Mouse (Mus musculus) thymus, postnatal 10 days (tissue): Measurements from ENCODE around the gene Phc3.

ENCODE experiments used
- DNase-seq, 2 experiments: peaks; one replicate each; pipeline ENCODE4 v3.0.0; 2021; ENCODE audit warnings: low spot score in 2 of 2

Gene Phc3

GRCm38 (mm10) chr3:30976991-30977603 is 7.9 kb upstream of the Phc3 start:
- DNase-seq, result no peak

DNA sequence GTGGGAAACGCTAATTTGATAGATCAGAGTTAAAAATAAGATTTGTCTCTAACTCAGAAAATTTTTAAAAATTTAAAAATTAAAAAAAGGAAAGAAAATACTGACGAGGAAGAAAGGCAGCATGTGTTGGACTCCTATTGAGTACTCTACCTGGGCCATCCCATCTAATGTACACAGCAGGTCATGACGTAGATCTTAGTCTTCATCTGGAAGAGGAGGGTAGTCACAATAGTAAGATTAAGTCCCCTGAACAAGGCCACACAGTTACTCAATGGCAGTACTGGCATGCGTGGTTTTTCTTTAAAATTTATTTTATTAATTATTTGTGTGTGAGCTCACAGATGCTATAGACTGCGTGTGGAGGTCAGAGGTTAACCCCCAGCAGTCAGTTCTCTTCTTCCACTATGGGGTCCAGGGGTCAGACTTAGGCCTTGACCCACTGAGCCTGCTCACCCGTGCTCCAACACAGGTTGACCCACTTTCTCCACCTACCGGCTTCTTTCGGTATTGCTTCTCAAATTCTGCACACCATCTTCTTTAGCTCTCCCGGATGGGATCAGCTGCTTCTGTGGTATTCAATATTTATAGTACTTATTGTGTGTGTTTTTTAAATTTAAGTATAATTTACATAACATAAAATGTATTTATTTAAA is 6.0 kb upstream of the Phc3 start:
- peak; percentile 53 to 81 for DNase-seq

- DNase-seq, result peak; percentile 46 to 47
Observed at GRCm38 (mm10) chr3:30968531-30969092, 603 bp downstream of the Phc3 start.

DNA sequence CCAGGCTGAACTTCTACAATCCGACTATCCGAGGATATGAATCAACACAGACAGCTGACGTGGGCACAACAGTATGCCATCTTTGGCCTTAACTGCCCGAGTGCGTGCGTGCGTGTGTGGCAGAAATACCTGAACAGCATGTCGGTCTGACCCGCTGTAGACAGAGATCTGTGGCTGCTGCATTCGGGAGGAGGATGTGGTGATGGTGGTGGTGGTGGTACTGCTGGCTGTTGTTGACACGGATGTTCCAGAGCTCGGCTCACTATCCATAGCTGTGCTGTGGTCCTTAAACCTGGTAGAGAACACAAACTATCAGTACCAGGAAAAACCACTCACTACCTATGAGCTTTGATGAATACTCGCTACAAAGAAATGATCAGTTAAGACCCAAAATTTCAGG is 3.6 kb downstream of the Phc3 start:
- no peak for DNase-seq

DNA sequence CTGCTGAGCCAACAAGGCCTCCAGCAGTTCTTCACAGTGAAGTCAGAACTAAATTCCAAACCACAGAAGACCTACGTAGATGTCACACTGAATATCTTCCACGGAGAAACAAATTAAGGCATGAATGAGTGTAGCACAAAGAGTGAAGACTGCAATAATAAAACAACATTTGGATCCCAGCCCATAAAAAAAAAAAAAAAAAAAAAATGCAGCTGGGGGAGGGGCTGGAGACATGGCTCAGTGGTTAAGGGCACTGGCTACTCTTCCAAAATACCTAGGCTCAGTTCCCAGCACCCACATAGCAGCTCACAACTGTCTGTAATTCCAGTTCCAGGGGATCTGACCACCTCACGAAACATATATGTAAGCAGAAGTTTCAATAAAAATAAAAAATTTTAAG is 5.0 kb downstream of the Phc3 start:
- no peak for DNase-seq

- no peak for DNase-seq
Observed at GRCm38 (mm10) chr3:30963100-30963499, 6.1 kb downstream of the Phc3 start.

DNA sequence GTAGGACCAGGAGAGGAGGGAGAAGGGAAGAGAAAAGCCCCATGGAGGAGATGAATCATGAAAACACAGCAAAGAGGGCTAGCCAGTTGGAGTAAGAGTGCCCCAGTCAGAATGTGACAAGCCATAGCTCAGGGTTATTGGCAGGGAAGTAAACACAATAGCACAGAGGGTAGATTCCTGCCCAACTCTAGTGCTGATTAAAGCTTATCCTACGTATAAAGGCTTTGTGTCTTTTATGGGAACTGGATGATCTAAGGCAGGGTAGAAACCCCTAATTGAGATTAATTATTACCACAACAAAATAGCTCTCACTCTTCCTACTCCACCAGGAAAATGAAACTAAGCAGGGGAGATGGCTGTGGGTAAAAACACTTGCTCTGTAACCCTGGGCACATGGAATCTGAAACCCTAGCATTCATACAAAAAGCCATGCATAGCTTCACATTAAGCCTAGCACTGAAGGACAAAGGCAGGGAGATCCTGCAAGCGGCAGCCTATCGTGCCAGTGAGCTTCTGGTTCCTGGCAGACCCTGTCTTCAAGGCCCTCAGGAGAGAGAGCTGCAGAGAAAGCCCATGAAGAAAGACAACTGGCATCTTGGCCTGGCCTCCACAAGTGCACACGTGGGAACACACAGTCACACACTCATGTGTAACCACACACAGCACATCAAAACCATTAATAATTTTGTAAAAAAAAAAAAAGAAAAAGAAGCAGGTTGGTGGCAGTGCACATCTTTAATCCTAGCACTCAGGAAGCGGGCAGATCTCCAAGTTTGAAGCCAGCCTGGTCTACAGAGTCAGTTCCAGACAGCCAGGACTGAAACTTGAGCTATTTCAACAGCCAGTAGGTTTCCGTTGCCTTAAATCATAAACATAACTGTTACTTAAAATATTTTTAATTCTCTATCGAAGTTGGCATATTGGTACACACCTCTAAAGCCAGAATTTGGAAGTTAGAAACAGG is 9.1 kb downstream of the Phc3 start:
- DNase-seq, result no peak

GRCm38 (mm10) chr3:30958709-30959108 is 10.5 kb downstream of the Phc3 start:
- no peak for DNase-seq

GRCm38 (mm10) chr3:30956327-30956726 is 12.9 kb downstream of the Phc3 start:
- DNase-seq, result no peak

- no peak for DNase-seq
Observed at GRCm38 (mm10) chr3:30952273-30953070, 16.7 kb downstream of the Phc3 start.

DNA sequence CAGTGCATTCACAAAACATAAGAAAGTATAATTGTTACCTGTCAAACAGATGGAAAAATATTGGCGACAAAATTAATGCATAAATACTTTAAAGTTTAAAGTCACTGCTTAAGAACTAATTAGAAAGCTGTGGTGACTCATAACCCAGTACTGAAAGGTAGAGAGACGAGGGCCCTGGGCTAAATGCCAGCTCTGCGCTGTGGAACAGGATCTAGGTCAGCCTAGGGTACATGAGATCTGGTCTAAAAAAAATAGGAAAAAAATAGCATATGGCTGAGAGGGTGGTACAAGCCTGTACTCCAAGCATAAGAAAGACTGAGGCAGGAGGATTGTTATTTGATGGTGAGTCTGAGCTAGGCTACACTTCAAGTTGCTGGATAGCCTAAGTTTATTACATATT is 17.6 kb downstream of the Phc3 start:
- no peak for DNase-seq

DNA sequence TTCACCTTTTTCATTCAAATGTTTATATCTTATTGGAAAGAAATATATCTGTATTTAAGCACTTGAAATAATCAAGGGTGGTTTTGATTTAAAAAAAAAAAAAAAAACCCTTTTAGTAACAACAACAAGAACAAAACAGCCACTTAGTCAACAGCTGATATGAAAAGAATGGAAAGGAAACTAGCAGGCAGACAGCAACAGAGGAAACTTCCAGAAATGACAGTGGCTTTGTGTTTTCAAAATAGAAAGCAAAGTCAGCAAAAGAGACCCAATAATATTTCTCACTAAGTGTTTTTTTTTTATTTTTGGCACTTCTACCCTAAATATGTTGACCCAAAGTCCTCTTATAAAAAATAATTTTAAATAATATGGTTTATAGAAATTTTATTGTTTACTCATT is 34.8 kb downstream of the Phc3 start:
- no peak for DNase-seq

DNA sequence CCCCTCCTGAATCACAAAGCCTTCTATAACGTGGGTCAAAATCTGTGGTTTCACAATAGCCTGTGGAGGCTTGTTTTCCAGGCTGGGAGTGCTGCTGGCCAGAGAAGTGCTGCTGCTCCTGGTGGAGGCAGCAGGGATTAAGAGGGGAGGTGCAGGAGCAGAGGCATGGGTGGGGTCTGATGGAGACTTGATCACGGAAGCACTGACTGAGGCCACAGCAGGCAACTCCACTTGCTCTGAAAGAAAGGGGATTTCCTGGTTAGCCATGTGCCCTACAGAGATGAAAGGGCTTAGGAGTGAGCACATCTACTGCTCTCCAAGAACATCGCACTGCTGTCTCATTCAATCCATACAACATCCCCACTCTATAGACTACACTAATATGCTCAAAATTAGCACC is 39.4 kb downstream of the Phc3 start:
- DNase-seq, result no peak

GRCm38 (mm10) chr3:30927664-30928063 is 41.6 kb downstream of the Phc3 start:
- no peak for DNase-seq

DNA sequence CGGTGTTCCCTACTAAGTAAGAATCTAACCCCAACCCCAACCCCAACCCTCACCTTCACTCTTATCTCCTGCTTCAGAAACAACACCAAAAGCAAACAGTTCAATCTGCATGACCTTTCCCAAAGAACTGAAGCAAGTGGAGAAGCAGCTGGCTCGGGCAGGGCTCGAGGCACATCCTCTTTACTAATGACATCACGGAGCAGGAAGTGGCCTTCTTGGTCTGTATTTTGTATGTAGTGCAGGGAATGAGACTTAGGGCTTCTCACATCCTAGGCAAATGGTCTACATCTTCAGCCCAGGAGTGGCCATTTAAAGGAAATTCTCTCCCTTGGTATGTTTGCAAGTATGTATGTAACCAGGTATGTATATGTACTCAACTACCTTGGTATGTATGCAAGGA is 52.1 kb downstream of the Phc3 start:
- DNase-seq, result no peak

- DNase-seq, result no peak
Observed at GRCm38 (mm10) chr3:30904658-30905057, 64.6 kb downstream of the Phc3 start.

- DNase-seq, result no peak
Observed at GRCm38 (mm10) chr3:30899407-30899806, 69.8 kb downstream of the Phc3 start.

DNA sequence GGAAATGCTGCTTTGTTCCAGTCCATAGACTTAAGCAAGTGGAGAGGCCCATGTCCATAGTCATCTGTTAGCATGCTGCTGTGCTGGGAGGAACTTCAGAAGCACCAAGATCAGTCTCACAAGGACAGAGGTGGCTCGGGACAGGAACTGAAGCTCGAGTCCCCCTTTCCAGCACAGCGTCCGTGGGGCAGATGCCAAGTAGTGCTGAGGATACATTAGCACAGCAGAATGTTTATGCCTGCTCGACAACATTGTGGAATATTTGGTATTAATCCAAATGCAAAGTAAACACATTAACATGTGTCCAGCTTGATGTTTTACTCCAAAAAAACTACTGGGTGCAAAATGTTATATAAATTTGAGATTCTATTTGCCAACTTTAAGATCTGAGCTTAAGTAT is 72.5 kb downstream of the Phc3 start:
- DNase-seq, result no peak

DNA sequence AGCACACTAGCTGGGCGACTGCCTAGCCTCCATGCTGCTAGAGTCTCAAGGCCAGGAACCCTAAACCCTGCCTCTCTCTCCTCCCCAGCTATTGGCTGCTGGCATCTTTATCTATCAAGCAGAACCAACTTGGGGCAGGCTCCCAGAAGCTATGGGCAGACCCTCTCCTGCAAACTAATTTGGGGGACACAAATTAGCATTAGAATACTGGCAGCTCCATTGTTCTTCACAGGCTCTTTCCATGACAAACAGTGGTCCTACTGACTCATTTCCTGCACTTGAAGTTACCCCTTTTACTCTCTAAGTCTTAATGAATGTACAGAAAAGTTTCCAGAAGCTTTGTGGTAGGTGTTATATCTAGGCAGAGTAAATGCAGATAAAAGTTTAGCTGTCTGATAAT is 80.2 kb downstream of the Phc3 start:
- no peak for DNase-seq

DNA sequence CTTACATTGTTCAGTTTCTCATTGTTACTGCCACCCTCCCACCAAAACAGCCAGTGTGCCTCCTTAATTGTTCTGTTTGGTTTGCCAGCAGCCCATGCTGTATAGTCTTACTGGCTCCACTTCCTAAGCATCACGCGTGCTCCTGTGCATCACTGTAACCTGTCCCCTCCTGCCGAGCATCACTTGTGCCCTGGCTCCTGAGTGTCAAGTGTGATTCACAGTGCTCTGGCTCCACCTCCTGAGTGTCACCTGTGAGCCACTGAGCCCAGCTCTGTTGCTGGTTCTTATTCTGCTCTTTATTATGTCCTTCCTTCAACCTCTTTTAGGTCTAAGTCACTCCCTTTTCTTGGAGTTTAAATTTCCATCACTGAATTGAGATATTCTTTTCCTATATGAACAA is 81.8 kb downstream of the Phc3 start:
- DNase-seq, result no peak

DNA sequence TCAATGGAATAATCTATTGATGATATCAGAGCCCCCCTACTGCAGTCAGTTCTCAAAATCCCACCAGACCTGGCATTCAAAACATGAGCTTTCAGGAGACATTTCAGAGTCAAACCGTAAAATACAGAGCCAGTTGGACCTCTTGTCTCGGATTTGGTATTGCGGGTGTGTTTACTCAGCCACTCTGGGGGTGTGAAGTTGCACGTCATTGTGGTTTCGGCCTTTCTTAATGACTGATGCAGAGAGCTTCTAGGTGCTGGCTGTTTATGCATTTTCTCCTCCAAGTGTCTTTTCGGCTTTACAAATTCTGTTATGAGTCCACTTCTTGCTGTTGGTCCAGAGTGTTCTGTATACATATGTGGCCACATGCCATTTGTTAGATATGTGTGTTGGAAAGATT is 92.5 kb downstream of the Phc3 start:
- no peak for DNase-seq

- no peak for DNase-seq
Observed at GRCm38 (mm10) chr3:30869995-30870394, 99.2 kb downstream of the Phc3 start.
